In the genomic region with DNA sequence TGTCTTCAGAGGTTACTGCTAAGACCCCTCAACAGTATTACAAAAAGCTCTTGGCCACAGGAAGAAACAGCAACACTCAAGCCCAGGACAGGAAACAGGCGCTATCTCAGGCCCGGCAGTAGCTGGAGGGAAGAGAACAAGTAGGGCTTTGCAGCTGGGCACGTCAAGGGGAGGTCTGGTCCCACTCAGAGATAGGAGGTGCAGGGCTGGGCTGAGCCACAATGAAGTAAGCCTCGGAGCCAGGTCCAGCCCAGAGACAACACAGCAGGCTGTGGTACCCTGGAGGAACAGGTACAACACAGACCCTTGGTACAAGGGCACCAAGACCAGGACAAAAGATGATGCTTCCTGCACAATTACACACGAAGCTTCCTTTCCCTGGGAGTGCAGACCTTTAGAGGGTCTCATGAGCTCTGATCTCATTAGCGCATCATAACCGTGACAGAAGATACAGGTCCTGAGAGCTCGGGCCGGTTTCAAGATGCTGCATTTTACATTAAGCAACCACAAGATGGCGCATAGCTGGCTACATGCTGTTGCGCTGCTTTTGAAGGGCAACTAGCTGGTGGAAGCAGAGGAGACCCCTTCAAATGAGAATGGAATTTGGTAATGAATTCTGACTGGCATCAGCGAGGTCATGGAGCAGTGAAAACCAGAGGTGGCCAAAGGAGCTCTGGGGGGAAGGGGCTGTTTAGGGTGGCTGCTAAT, we compare ENCODE assay signal across 8 mouse cellular contexts. TPM values are rescaled to one million over a fixed set of nuclear protein-coding genes. Genes with fewer than 3 reads are reported as not detected.
A peak's percentile ranks its signal among the peaks of the same experiment; 100 is the strongest.
DNase-seq lines count a peak whose midpoint lies in the region; ATAC-seq lines count a peak whose summit lies in the region.
"Had no signal": no experiment of that assay in that cellular context is flagged by ENCODE, and none has a peak within 500 bp of the region (broad histone marks: within the 10 kb centered on the region; RNA-seq: fewer than 3 reads in every experiment).

No protein-coding gene starts in this region.

- H3K4me1 ChIP-seq in heart, embryonic 11.5 days (ENCODE audit: control insufficient read depth, insufficient read depth, low read length): peaks cover 73% of the 10 kb centered on the region
- peaks cover 97% of the 10 kb centered on the region for H3K4me1 ChIP-seq in liver, embryonic 15.5 days (replicated peaks)

- H3K9me3 ChIP-seq in heart, embryonic 11.5 days (replicated peaks; ENCODE audit: control insufficient read depth, low read length): no peaks in the 10 kb centered on the region
- H3K9me3 ChIP-seq in liver, embryonic 15.5 days (replicated peaks): no peaks in the 10 kb centered on the region

- H3K4me2 ChIP-seq in heart, embryonic 11.5 days: peak overlapping the region; percentile 12
- no peak overlapping the region for H3K4me2 ChIP-seq in liver, embryonic 15.5 days

- H3K9ac ChIP-seq in heart, embryonic 11.5 days (ENCODE audit: low read depth, low read length): 0 out of 2 replicates have a peak overlapping the region, but pooled peaks have one; percentile 1
- no peak overlapping the region for H3K9ac ChIP-seq in liver, embryonic 15.5 days

- H3K27ac ChIP-seq in heart, embryonic 11.5 days (ENCODE audit: low read depth, low read length): peak overlapping the region; percentile 76
- H3K27ac ChIP-seq in liver, embryonic 15.5 days (replicated peaks): 0 out of 2 replicates have a peak overlapping the region, but pooled peaks have one; percentile 15

- H3K4me3 ChIP-seq in heart, embryonic 11.5 days (ENCODE audit: low read depth, low read length): no peak overlapping the region
- H3K4me3 ChIP-seq in liver, embryonic 15.5 days (replicated peaks): no peak overlapping the region

- ATAC-seq in heart, embryonic 11.5 days (replicated peaks; ENCODE audit: insufficient number of reproducible peaks, low FRiP score, low TSS enrichment): peak; percentile 52
- no peak for ATAC-seq in liver, embryonic 15.5 days (ENCODE audit: insufficient read depth)
- 0 out of 2 replicates have a peak, but pooled peaks have one; percentile 33 for ATAC-seq in neutrophil, adult 5-6 weeks (ENCODE audit: extremely low read depth, insufficient number of reproducible peaks, low FRiP score, poor library complexity, severe bottlenecking)

- 22% methylated on average over 12 of the region's 12 CpGs for WGBS in heart, embryonic 11.5 days (ENCODE audit: insufficient replicate concordance)
- 19% methylated on average over 12 of the region's 12 CpGs for WGBS in liver, embryonic 15.5 days (ENCODE audit: insufficient replicate concordance)

- H3K27me3 ChIP-seq in heart, embryonic 11.5 days (ENCODE audit: control insufficient read depth, insufficient read depth, low read length): no peaks in the 10 kb centered on the region
- H3K27me3 ChIP-seq in liver, embryonic 15.5 days: no peaks in the 10 kb centered on the region

- intact Hi-C loops in left cerebral cortex, postnatal 4 days (cut with DNase I): no loop called here

- no peaks in the 10 kb centered on the region for H3K36me3 ChIP-seq in heart, embryonic 11.5 days (ENCODE audit: control insufficient read depth, insufficient read depth, low read length)
- no peaks in the 10 kb centered on the region for H3K36me3 ChIP-seq in liver, embryonic 15.5 days (replicated peaks)

- peak; percentile 46 for DNase-seq in left cerebral cortex, postnatal 4 days
- no peak for DNase-seq in left cerebral cortex, adult 18-20 months (ENCODE audit: low spot score in 2 of 2)
- DNase-seq in brain, adult 2 months (ENCODE audit: low read depth, low spot score): peak; percentile 86
- DNase-seq in frontal cortex, postnatal 25 days (ENCODE audit: low spot score in 2 of 2): no peak

RNA-seq across cellular contexts. Expression of a gene that starts 23.6 kb away (rescaled TPM):
- total RNA-seq in left cerebral cortex, postnatal 4 days (2021): 1 to 10 TPM; 4.8 to 6.7 TPM
- total RNA-seq in left cerebral cortex, adult 18-20 months (2021): 1 to 10 TPM; 7.9 to 9.9 TPM
- polyA plus RNA-seq in heart, embryonic 11.5 days (2014; fragmentation: Nextera tagmentation; extraction: Ambion mirVana): 2.1 and 3.0 TPM in 2 replicates
- 28.8 and 32.7 TPM in 2 replicates for polyA plus RNA-seq in liver, embryonic 15.5 days (2015; fragmentation: Nextera tagmentation; extraction: Ambion mirVana)
- total RNA-seq in neutrophil, adult 5-6 weeks (2017): not detected in 2 replicates

RNA-seq across cellular contexts. Expression of a gene that starts 26.9 kb away (rescaled TPM):
- total RNA-seq in left cerebral cortex, postnatal 4 days (2021): 100 to 1,000 TPM; 115 to 128 TPM
- total RNA-seq in left cerebral cortex, adult 18-20 months (2021): 100 to 1,000 TPM; 123 TPM
- polyA plus RNA-seq in heart, embryonic 11.5 days (2014; fragmentation: Nextera tagmentation; extraction: Ambion mirVana): 14.7 and 17.1 TPM in 2 replicates
- polyA plus RNA-seq in liver, embryonic 15.5 days (2015; fragmentation: Nextera tagmentation; extraction: Ambion mirVana): 38.1 and 51.7 TPM in 2 replicates
- total RNA-seq in neutrophil, adult 5-6 weeks (2017): 47.6 and 47.9 TPM in 2 replicates

RNA-seq across cellular contexts. Expression of a gene that starts 31.9 kb away (rescaled TPM):
- total RNA-seq in left cerebral cortex, postnatal 4 days (2021): under 1 TPM; 0.52 to 0.96 TPM
- 1 to 10 TPM in 1 of 2 experiments, under 1 TPM in 1; 0.56 to 1.4 TPM for total RNA-seq in left cerebral cortex, adult 18-20 months (2021)
- polyA plus RNA-seq in heart, embryonic 11.5 days (2014; fragmentation: Nextera tagmentation; extraction: Ambion mirVana): not detected in 2 replicates
- polyA plus RNA-seq in liver, embryonic 15.5 days (2015; fragmentation: Nextera tagmentation; extraction: Ambion mirVana): not detected in 2 replicates
- total RNA-seq in neutrophil, adult 5-6 weeks (2017): not detected in 2 replicates
- total RNA-seq: heart, postnatal 36 days had no signal

Comparison
In these comparisons a context has a peak if more than half of its experiments do, and no peak if none do; other contexts are left out.
1. DNase-seq: peak in left cerebral cortex, postnatal 4 days (single experiment) and brain, adult 2 months (single experiment); none in left cerebral cortex, adult 18-20 months (0 of 2) and frontal cortex, postnatal 25 days (0 of 2).